Mouse (Mus musculus): ENCODE measurements around the gene Rabgap1l. TPM values are rescaled to one million over a fixed set of nuclear protein-coding genes. Genes with fewer than 3 reads are reported as not detected.
A peak's percentile ranks its signal among the peaks of the same experiment; 100 is the strongest.

The Rabgap1l gene
- polyA plus RNA-seq, 1 experiment = 29.9 TPM

DNA sequence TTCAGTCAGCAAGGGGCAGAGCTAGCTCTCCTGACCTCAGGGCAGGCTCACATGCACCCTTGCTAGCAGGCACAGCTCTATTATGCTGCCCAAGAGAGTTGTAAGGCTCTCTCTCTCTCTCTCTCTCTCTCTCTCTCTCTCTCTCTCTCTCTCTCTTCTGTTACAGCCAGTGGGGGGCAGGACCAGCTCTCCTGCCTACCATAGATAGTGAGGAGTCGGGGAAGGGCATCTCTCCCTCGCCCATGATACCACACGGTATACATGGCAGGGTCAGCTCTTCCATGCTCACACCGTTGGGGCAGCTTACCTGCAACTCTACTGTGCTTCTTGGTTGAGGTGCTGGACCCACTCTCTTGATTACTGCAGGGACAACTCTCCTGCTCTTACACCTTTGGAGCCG, 21.2 kb upstream of the Rabgap1l start:
- TF ChIP-seq POLR2A (IDR thresholded peaks at IDR 0.05; ENCODE audit: borderline replicate concordance, low read depth, low read length) (no peak), CTCF (IDR thresholded peaks at IDR 0.05; ENCODE audit: low read depth, low read length) (no peak)
- Histone ChIP-seq H3K27ac (ENCODE audit: insufficient read depth, low read depth, low read length) (no peak overlapping the region), H3K4me3 (ENCODE audit: insufficient read depth, low read length) (no peak overlapping the region), H3K4me1 (ENCODE audit: control insufficient read depth, insufficient read depth, low read length) (no peaks in the 10 kb centered on the region)

DNA sequence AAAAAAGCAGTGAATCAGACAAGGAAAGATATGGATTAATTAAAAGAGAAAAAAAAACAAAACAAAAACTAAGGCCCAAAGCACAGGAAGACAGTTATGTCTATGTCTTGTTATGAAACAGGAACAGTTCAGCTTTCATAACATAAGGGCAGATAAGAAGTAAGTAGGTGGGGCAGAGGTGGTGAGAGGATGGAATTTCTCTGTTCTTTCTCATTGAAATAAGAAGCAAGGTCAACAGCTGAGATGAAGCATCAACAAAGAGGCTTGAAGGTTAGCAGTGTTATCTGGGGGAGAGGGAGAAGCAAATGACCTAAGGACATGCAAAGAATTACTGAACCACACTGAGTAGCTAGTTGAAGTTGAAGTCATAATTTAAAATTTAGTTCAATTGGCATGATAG, 19.4 kb upstream of the Rabgap1l start:
- Histone ChIP-seq H3K4me3 (ENCODE audit: insufficient read depth, low read length) (no peak overlapping the region), H3K4me1 (ENCODE audit: control insufficient read depth, insufficient read depth, low read length) (no peaks in the 10 kb centered on the region), H3K27ac (ENCODE audit: insufficient read depth, low read depth, low read length) (no peak overlapping the region)
- TF ChIP-seq POLR2A (IDR thresholded peaks at IDR 0.05; ENCODE audit: borderline replicate concordance, low read depth, low read length) (no peak), CTCF (IDR thresholded peaks at IDR 0.05; ENCODE audit: low read depth, low read length) (no peak)

DNA sequence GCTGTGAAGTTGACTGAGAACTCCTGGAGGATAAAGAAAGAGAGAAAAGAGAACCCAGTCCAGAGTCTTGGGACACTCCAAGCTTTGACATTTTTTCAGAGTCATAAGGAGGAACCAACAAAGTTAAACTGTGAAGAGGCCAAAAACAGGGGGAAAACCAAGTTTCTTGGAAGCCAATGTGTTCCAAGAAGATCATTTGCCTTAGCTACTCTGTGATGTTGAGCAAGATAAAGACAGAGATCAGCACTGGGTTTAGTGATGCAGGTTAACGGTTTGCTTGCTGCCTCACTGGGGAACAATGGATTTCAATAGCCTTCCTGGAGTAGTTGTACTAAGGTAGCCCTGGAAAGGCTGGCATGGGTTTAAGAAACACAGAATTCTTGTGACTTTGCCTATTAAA, 18.9 kb upstream of the Rabgap1l start:
- TF ChIP-seq POLR2A (IDR thresholded peaks at IDR 0.05; ENCODE audit: borderline replicate concordance, low read depth, low read length) (no peak), CTCF (IDR thresholded peaks at IDR 0.05; ENCODE audit: low read depth, low read length) (no peak)
- Histone ChIP-seq H3K27ac (ENCODE audit: insufficient read depth, low read depth, low read length) (no peak overlapping the region), H3K4me1 (ENCODE audit: control insufficient read depth, insufficient read depth, low read length) (no peaks in the 10 kb centered on the region), H3K4me3 (ENCODE audit: insufficient read depth, low read length) (no peak overlapping the region)

DNA sequence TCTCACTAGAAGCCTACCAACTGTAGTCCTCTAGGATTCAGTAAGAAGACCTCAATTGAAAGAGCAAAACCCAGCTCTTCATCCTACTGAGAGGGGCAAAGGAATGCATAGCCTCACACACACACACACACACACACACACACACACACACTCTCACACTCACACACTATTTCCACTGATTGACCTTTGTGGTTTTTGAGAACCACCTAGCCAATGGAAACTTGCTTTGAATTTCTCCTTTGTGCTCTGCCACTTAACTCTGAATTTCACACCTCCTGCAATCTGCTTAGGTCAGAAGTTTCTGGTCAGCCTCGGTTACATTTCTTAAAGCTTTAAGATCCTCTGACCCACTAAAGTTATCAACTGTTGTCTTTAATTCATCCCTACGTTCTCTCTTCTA, 12.3 kb upstream of the Rabgap1l start:
- no peak for TF ChIP-seq POLR2A (IDR thresholded peaks at IDR 0.05; ENCODE audit: borderline replicate concordance, low read depth, low read length)
- H3K27ac ChIP-seq (ENCODE audit: insufficient read depth, low read depth, low read length) = no peak overlapping the region
- no peaks in the 10 kb centered on the region for H3K4me1 ChIP-seq (ENCODE audit: control insufficient read depth, insufficient read depth, low read length)
- no peak overlapping the region for H3K4me3 ChIP-seq (ENCODE audit: insufficient read depth, low read length)

DNA sequence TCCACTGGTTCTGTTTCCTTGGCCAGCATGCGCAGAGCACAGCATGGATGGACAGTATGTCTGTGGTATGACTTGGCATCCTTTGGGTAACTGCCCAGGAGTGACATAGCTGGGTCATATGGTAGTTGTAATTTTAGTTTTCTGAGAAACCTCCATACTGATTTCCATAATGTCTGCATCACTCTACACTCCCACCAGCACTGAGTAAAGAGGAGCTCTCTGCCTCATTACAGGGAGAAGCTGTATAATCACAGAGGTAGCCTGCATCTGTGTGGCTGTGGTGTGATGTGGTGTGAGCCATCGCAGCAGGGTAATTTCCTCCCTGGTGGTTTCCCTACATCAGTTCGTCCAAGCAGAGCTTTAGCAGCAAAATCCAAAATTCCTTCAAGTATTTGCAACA, 7.0 kb upstream of the Rabgap1l start:
- Histone ChIP-seq H3K4me3 (ENCODE audit: insufficient read depth, low read length) (no peak overlapping the region), H3K27ac (ENCODE audit: insufficient read depth, low read depth, low read length) (no peak overlapping the region), H3K4me1 (ENCODE audit: control insufficient read depth, insufficient read depth, low read length) (no peaks in the 10 kb centered on the region)
- TF ChIP-seq CTCF (IDR thresholded peaks at IDR 0.05; ENCODE audit: low read depth, low read length) = no peak
- TF ChIP-seq POLR2A (IDR thresholded peaks at IDR 0.05; ENCODE audit: borderline replicate concordance, low read depth, low read length) = no peak

DNA sequence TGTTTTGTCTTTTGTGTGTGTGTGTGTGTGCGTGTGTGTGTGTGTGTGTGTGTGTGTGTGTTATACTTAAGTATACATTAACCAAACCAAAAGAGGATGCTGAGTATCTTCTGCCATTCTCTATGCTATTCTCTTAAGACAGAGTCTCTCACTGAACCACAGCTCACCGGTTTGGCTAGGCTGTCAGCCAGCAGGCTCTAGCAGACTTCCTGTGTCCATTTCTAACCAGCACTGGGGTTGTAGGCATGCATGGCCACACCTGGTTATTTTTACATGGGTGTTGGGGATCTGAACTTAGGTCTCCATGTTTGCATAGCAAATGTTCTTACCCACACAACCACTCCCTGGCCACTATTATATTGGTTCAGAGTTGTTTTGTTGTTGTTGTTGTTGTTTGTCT, 2.0 kb upstream of the Rabgap1l start:
- Histone ChIP-seq H3K27ac (ENCODE audit: insufficient read depth, low read depth, low read length) (no peak overlapping the region), H3K4me3 (ENCODE audit: insufficient read depth, low read length) (no peak overlapping the region), H3K4me1 (ENCODE audit: control insufficient read depth, insufficient read depth, low read length) (no peaks in the 10 kb centered on the region)
- TF ChIP-seq POLR2A (IDR thresholded peaks at IDR 0.05; ENCODE audit: borderline replicate concordance, low read depth, low read length) (no peak), CTCF (IDR thresholded peaks at IDR 0.05; ENCODE audit: low read depth, low read length) (no peak)

DNA sequence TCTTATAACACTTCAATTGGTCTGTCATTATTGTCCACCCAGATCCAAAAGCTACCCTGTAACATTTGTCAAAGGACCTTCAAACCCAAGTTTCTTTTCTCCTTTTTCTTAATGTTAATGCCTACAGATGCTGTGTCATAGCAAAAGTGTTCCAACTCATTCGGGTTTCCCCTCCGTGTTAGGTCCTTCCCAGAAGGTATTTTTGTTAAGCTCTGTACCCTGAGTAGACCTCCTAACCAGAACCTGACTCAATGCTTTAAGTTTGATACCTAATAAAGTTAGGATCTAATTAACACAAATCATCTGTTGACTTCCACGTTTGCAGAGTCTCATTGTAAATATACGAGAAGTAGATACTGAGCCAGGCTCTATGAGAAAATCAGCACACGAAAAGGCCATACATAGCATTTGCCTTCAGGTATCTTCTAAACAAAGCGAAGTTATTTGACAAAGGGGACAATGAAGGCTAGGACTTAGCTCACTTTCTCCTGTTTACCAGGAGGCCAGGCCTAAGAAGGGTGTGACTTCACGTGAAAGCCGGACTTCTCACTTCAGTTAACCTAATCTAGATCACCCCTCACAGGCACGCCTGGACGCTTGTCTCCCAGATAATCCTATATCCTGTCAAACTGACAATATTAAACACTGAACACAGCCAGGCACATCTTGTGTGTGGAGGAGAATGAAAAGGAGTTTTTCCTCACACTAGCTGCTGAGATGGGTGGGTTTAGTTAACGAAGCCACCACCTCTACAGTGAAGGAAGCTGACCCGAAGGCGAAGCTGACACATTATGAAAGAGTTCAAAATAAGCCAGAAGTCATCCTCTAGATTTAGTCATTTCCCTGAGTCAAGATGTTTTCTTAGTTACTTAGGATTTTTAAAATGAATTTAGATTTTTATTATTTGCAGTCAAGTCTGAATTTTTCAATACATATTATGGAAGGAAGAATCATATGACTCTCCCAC, 1.1 kb upstream of the Rabgap1l start:
- TF ChIP-seq CTCF (IDR thresholded peaks at IDR 0.05; ENCODE audit: low read depth, low read length) = no peak
- Histone ChIP-seq H3K4me1 (ENCODE audit: control insufficient read depth, insufficient read depth, low read length) (no peaks in the 10 kb centered on the region), H3K4me3 (ENCODE audit: insufficient read depth, low read length) (no peak overlapping the region), H3K27ac (ENCODE audit: insufficient read depth, low read depth, low read length) (no peak overlapping the region)

DNA sequence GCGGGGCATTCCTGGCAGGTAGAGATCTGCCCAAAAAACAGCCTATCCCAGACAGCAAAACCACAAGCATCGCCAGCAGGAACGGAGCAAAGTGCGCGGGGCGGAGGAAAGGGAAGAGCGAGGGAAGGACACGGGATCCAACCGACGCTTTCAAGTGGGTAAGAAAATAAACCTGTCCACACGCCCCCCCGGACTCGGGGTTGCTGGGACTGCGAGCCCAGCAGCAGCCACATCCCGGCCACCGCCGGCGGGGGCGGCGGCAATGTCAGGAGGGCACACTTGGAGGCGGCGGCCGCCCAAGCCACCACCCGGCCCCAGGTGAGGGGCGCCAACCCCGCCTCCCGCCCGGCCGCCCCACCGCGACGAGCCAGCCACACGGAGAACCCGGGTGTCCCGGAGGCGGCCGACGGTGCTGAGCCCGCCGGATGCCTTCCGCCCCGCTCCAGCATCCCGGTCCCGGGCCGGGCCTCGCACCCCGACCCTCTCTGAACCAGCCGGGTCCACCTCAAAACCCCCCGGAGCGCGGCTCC, 790 bp downstream of the Rabgap1l start:
- peak overlapping the region; percentile 97 for H3K4me3 ChIP-seq (ENCODE audit: insufficient read depth, low read length)
- TF ChIP-seq POLR2A (IDR thresholded peaks at IDR 0.05; ENCODE audit: borderline replicate concordance, low read depth, low read length) (no peak), CTCF (IDR thresholded peaks at IDR 0.05; ENCODE audit: low read depth, low read length) (no peak)
- no peak overlapping the region for H3K27ac ChIP-seq (ENCODE audit: insufficient read depth, low read depth, low read length)
- H3K4me1 ChIP-seq (ENCODE audit: control insufficient read depth, insufficient read depth, low read length) = no peaks in the 10 kb centered on the region

DNA sequence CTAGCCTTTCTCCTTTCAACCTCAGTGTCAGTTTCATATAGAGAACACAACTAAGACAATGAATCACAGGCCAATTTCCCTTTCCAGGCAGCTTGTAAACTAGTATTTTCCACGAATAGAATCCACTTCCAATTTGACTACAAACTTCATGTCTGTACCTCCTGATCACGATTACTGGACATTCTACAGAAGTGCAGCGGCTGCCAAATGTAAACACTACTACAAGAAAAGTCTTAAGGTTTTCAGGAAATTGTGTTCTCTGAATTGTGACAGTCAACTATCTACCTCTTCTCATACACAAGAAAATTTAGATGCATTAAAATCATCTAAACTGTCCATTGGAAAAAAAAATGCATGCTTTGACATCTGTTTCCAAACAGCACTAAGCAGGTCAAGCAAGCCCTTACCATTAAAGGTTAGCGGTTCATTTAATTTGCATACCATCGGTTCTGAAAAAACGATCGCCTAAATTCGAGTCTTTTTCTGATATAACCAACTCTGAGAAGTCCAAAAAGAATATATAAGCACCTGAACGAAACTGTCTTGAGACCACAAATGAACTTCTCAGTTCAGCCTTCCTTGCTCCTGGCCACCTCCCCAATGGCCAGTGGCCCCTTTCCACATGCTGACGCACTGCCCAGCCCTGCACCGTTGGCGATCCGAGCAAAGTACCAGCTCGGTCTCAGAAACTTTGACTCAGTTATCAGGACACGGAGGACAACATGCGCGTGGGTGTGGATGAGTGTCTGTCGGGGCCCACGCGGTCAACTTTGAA, 1.4 kb downstream of the Rabgap1l start:
- Histone ChIP-seq H3K27ac (ENCODE audit: insufficient read depth, low read depth, low read length) (no peak overlapping the region), H3K4me3 (ENCODE audit: insufficient read depth, low read length) (peak overlapping the region; percentile 97), H3K4me1 (ENCODE audit: control insufficient read depth, insufficient read depth, low read length) (no peaks in the 10 kb centered on the region)
- TF ChIP-seq CTCF (IDR thresholded peaks at IDR 0.05; ENCODE audit: low read depth, low read length) (no peak), POLR2A (IDR thresholded peaks at IDR 0.05; ENCODE audit: borderline replicate concordance, low read depth, low read length) (no peak)

DNA sequence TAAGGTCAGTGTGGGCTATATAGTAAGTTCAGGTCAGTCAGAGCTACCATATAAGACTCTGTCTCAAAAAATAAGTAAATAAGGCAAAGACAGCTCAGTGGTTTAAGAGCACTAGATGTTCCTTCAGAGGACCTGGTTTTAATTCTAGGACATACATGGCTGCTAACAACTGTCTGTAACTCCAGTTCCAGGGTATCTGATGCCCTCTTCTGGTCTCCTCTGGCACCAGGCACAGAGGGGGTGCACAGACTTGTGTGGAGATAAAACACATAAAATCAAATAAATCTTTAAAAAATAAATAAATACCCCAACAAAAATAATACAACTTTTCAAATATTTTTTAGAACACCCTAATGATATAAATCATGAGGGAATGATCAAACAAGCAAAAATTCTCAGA, 2.4 kb downstream of the Rabgap1l start:
- no peaks in the 10 kb centered on the region for H3K4me1 ChIP-seq (ENCODE audit: control insufficient read depth, insufficient read depth, low read length)
- TF ChIP-seq POLR2A (IDR thresholded peaks at IDR 0.05; ENCODE audit: borderline replicate concordance, low read depth, low read length) = no peak
- TF ChIP-seq CTCF (IDR thresholded peaks at IDR 0.05; ENCODE audit: low read depth, low read length) = no peak
- no peak overlapping the region for H3K27ac ChIP-seq (ENCODE audit: insufficient read depth, low read depth, low read length)
- H3K4me3 ChIP-seq (ENCODE audit: insufficient read depth, low read length) = no peak overlapping the region
